Mouse (Mus musculus) midbrain, embryonic 10.5 days (tissue): ENCODE measurements around the gene Cd209g. TPM values are rescaled to one million over a fixed set of nuclear protein-coding genes. Genes with fewer than 3 reads are reported as not detected.
A peak's percentile ranks its signal among the peaks of the same experiment; 100 is the strongest.
"Not testable (repeated sequence)": the region's sequence is repeated elsewhere in the genome, so short reads cannot be mapped to it uniquely, and the experiment has no call there.

Source experiments
- DNase-seq: peaks from one replicate; pipeline ENCODE4 v3.0.0-alpha.2; 2017; ENCODE audit warnings: low spot score
- H3K27ac ChIP-seq: fragments of 300-500 bp; sonication (generic); replicated peaks from 2 replicates; pipeline ENCODE4 v1.5.1; 2016; ENCODE audit warnings: mild to moderate bottlenecking
- H3K27me3 ChIP-seq: fragments of 300-500 bp; sonication (generic); 2 replicates; pipeline ENCODE4 v1.6.1; 2016; ENCODE audit warnings: low read depth, mild to moderate bottlenecking; ENCODE audit not compliant: poor library complexity, severe bottlenecking
- H3K36me3 ChIP-seq: fragments of 300-500 bp; sonication (generic); 2 replicates; pipeline ENCODE4 v1.6.1; 2016; ENCODE audit warnings: mild to moderate bottlenecking, moderate library complexity
- H3K4me1 ChIP-seq: fragments of 300-500 bp; sonication (generic); 2 replicates; pipeline ENCODE4 v1.6.1; 2016
- H3K4me3 ChIP-seq: fragments of 300-500 bp; sonication (generic); 2 replicates; pipeline ENCODE4 v1.5.1; 2016; ENCODE audit warnings: mild to moderate bottlenecking, moderate library complexity
- H3K9me3 ChIP-seq: fragments of 300-500 bp; sonication (generic); replicated peaks from 2 replicates; pipeline ENCODE4 v1.6.1; 2016; ENCODE audit warnings: mild to moderate bottlenecking
- WGBS: fragments of 180-500 bp; shearing (Covaris S2); methylation state at CpG from one replicate; pipeline ENCODE4 v1.1.7; 2016; 5-methylcytosine and 5-hydroxymethylcytosine counted together
- polyA plus RNA-seq: library from polyadenylated mRNA; unstranded; fragments of >200 nt; fragmentation: Nextera tagmentation; extraction: Ambion mirVana; gene quantifications from 2 replicates; pipeline ENCODE4 v1.2.1, GENCODE M21; 2016

Cd209g gene
- polyA plus RNA-seq, result not detected in 2 replicates

- Histone ChIP-seq H3K27me3 (no peaks in the 10 kb centered on the region), H3K9me3 (no peaks in the 10 kb centered on the region), H3K27ac (no peak within 1 kb of the TSS), H3K4me3 (no peak within 1 kb of the TSS), H3K36me3 (no peaks in the 10 kb centered on the region), H3K4me1 (no peaks in the 10 kb centered on the region)
- no peak for DNase-seq
- WGBS, result 88% methylated on average over 10 of the region's 10 CpGs
Measured at GRCm38 (mm10) chr8:4133798-4134197, at the start of gene Cd209g. TSS of gene Cd209g (plus strand) at chr8:4134098.

- H3K36me3 ChIP-seq, DNase-seq, H3K27me3 ChIP-seq, H3K27ac ChIP-seq, H3K4me1 ChIP-seq: not testable (repeated sequence)
- Histone ChIP-seq H3K9me3 (peaks cover 12% of the 10 kb centered on the region; the same call in 1 of the 2 replicates), H3K4me3 (peak overlapping the region; percentile 20; the same call in 1 of the 2 replicates)
- 40% methylated on average over 33 of the region's 33 CpGs for WGBS
Measured at GRCm38 (mm10) chr8:4087180-4087722, 46.6 kb upstream of the Cd209g start.

GRCm38 (mm10) chr8:4088514-4088913 lies 45.4 kb upstream of the Cd209g start:
- H3K4me1 ChIP-seq, H3K27me3 ChIP-seq, H3K4me3 ChIP-seq, H3K36me3 ChIP-seq, H3K27ac ChIP-seq, DNase-seq: not testable (repeated sequence)
- WGBS, result 88% methylated on average over 3 of the region's 3 CpGs
- peaks cover 15% of the 10 kb centered on the region; the same call in 1 of the 2 replicates for H3K9me3 ChIP-seq

DNA sequence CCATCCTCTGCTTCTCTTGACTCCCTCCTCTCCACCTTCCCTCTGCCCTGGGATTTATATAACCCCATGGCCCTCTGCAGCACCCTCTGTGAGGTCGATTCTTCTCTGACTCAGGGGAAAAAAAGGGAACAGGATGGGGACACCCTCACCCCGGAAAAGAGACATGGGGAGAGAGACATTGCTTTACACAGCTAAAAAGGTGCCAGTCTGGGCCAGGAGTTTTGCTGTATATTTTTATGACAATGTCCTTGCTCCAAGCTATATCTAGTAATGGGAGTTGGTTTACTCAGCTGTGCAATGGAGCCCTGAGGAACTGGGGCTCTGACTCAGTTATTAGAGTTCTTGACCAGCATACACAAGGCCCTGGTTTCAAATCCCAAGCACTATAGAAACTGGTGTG lies 28.2 kb upstream of the Cd209g start, which contains the start of gene Cd209f:
Gene Cd209f, minus strand, starts transcription at position 101 of the 400 bp plus-strand sequence.
- not testable (repeated sequence) for H3K36me3 ChIP-seq, H3K27ac ChIP-seq, H3K27me3 ChIP-seq, H3K4me3 ChIP-seq, H3K4me1 ChIP-seq, DNase-seq
- 70% methylated on average over 2 of the region's 2 CpGs for WGBS
- peaks cover 13% of the 10 kb centered on the region; the same call in 1 of the 2 replicates for H3K9me3 ChIP-seq

DNA sequence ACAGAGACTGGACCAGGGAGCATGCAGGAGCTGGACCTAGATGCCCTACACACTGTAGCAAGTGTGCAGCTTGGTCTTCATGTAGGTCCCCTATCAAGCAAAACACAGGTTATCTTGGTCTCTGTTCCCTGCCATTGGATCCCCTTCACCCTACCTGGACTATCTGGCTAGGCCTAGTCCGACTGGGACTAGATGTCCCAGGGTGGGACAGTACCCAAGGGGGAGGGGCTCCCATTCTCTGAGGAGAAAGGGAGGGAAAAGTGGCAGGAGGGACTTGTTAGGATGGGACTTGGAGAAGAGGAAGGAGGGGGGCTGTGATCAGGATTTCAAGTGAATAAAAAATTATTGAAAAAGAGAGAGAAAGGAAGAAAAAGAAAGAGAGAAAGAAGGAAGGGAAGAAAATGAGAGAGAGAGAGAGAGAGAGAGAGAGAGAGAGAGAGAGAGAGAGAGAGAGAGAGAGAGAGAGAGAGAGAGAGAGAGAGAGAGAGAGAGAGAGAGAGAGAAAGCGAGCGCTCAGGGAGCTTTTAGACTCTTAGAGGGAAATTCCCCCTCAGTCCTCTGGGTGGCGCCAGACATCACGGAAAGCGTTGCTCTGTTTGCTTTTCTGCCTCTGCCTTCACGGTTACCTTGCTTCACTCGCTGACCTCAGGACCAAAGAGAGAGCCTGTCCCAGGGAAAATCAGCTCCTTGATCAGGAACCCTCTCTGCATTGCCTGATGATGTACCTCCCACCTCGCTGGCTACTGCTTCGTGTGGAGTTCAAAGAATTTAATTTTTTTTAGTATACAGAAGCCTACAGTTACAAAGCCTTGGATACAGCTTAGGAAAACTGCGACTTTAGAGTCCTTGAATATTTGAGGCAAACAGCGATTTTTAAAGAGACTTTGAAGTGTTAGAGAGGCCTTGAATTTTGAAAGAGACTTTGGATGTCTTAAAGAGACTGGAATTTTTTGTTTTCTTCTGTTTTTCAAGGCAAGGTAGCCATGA lies 6.1 kb downstream of the Cd209g start:
- Histone ChIP-seq H3K36me3 (no peaks in the 10 kb centered on the region), H3K27me3 (peaks cover 6% of the 10 kb centered on the region), H3K27ac (no peak overlapping the region), H3K9me3 (no peaks in the 10 kb centered on the region), H3K4me3 (no peak overlapping the region), H3K4me1 (no peaks in the 10 kb centered on the region)
- peak; percentile 74 for DNase-seq
- 11% methylated on average over 12 of the region's 12 CpGs for WGBS

DNA sequence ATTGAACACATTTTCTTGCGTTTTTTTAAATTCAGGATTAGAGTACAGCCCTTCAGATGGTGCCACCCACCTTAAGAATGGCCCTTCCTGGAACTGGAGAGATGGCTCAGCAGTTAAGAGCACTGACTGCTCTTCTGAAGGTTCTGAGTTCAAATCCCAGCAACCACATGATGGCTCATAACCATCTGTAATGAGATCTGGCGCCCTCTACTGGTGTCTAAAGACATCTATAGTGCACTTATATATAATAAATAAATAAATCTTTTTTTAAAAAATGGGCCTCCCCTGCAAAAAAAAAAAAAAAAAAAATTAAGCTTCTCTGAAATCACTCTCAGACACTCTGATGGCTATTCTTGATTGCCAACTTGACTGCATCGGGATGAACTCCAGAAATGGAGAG lies 7.8 kb downstream of the Cd209g start:
- WGBS, result 62% methylated on average over 3 of the region's 3 CpGs

DNA sequence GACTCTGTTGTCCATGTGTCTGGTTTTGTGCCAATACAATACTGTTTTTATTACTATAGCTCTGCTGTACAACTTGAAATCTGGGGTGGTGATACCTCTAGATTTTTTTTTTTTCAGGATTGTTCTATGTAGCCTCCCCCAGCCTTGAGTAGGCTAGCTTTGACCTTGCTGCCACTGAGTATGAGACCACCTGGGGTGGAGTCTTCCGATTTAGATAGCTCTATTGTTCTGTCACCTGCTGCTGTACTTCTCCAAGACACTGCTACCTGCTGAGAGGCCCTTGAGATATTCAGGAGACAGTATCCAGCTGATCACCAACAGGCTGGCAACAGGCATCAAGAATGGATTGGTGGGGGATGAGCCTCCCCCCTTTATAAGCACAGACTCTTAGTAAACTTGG lies 13.4 kb downstream of the Cd209g start:
- H3K4me3 ChIP-seq, result no peak overlapping the region
- H3K36me3 ChIP-seq, result no peaks in the 10 kb centered on the region
- WGBS, result 43% methylated on average over 1 of the region's 1 CpGs

More for the DNA sequence above, 7.8 kb downstream of the Cd209g start:
- Histone ChIP-seq H3K4me3 (no peak overlapping the region), H3K36me3 (no peaks in the 10 kb centered on the region), H3K27me3 (peaks cover 6% of the 10 kb centered on the region), H3K4me1 (no peaks in the 10 kb centered on the region), H3K9me3 (no peaks in the 10 kb centered on the region), H3K27ac (no peak overlapping the region)
- no peak for DNase-seq

DNA sequence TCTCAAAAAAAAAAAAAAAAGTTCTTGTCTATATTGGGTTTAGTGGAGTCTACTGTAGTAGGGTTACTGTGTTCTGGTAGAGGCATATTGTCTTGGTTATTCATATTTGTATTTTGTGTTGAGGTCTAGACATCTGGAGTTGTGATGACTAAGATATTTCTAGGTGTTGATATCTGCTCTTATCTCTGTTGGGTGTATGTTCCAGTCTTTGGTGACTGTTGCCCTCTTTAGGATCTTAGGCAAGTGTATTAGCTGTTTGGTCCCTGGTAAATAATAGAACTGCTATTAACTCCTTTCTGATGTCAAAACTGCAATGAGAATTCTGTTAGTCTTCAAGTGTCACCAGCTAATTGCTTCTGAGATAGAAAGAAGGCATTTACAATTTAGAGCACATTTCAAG lies 21.0 kb downstream of the Cd209g start:
- H3K9me3 ChIP-seq, result peaks cover 16% of the 10 kb centered on the region; the same call in 1 of the 2 replicates
- H3K27me3 ChIP-seq, result no peaks in the 10 kb centered on the region
- DNase-seq, result no peak
- no peaks in the 10 kb centered on the region for H3K36me3 ChIP-seq
- no peak overlapping the region for H3K4me3 ChIP-seq
- H3K27ac ChIP-seq, result no peak overlapping the region
- no peaks in the 10 kb centered on the region for H3K4me1 ChIP-seq

More for the DNA sequence above, 13.4 kb downstream of the Cd209g start:
- no peak overlapping the region for H3K27ac ChIP-seq
- H3K4me1 ChIP-seq, result no peaks in the 10 kb centered on the region
- no peaks in the 10 kb centered on the region for H3K27me3 ChIP-seq
- DNase-seq, result no peak
- peaks cover 21% of the 10 kb centered on the region; the same call in 1 of the 2 replicates for H3K9me3 ChIP-seq

- no peak for DNase-seq
- Histone ChIP-seq H3K27me3 (peaks cover 4% of the 10 kb centered on the region; the same call in 1 of the 2 replicates), H3K27ac (no peak overlapping the region), H3K36me3 (no peaks in the 10 kb centered on the region), H3K4me1 (peaks cover 11% of the 10 kb centered on the region), H3K4me3 (no peak overlapping the region), H3K9me3 (no peaks in the 10 kb centered on the region)
- WGBS, result 74% methylated on average over 4 of the region's 4 CpGs
Measured at GRCm38 (mm10) chr8:4162786-4163185, 28.9 kb downstream of the Cd209g start.

GRCm38 (mm10) chr8:4165176-4165851 lies 31.4 kb downstream of the Cd209g start:
- Histone ChIP-seq H3K27me3 (peaks cover 5% of the 10 kb centered on the region; the same call in 1 of the 2 replicates), H3K9me3 (no peaks in the 10 kb centered on the region), H3K27ac (peak overlapping the region; percentile 86), H3K4me1 (peaks cover 11% of the 10 kb centered on the region), H3K36me3 (no peaks in the 10 kb centered on the region), H3K4me3 (peak overlapping the region; percentile 84)
- DNase-seq, result no peak
- 7% methylated on average over 13 of the region's 13 CpGs for WGBS

- WGBS, result 0% methylated on average over 51 of the region's 51 CpGs
- DNase-seq, result peak; percentile 96
- Histone ChIP-seq H3K36me3 (no peaks in the 10 kb centered on the region), H3K27ac (peak within 1 kb of the TSS; percentile 86), H3K27me3 (peaks cover 5% of the 10 kb centered on the region; the same call in 1 of the 2 replicates), H3K4me3 (peak within 1 kb of the TSS; percentile 84), H3K4me1 (peaks cover 11% of the 10 kb centered on the region), H3K9me3 (no peaks in the 10 kb centered on the region)
Measured at GRCm38 (mm10) chr8:4165852-4166751, 32.2 kb downstream of the Cd209g start, which contains the start of gene Evi5l. TSS of gene Evi5l (plus strand) at chr8:4166567.
